ENCODE assay signal across 28 mouse cellular contexts in the genomic region with DNA sequence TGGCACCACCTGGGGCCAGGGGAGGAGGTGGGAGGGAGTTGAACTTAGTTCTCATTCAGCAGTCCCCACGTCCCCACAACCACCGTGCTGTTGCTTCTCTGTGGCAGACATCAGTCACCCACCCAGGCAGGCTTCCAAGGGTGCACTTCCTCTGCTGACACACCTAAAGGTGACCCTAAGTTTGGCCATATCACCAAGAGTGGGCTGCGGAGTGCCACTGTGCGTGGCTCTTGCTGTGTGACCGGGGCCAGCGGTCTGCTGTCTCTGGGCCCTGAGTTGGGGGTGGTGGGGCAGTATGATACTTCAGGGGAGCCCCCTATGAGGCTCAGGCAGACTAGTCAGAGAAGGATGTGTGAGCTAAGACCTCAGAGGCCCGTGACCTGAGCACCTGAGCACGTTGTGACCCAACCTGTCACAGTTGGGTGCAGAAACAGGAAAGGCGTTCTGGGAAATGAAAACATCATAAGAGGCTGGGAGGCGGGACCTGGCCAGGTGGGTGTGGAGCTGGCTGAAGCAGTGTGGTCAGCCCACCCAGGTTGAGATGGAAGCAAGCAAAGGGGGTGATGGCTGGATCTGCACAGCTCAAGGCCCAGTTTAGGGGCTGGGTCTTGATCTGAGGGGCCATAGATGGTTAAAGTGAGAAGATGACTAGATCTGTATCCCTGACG. TPM values are rescaled to one million over a fixed set of nuclear protein-coding genes. Genes with fewer than 3 reads are reported as not detected.
DNase-seq lines count a peak whose midpoint lies in the region; ATAC-seq and TF ChIP-seq lines count a peak whose summit lies in the region.
"Had no signal": no experiment of that assay in that cellular context is flagged by ENCODE, and none has a peak within 500 bp of the region (broad histone marks: within the 10 kb centered on the region; RNA-seq: fewer than 3 reads in every experiment).

No protein-coding gene starts in this region.

- no peaks in the 10 kb centered on the region for H3K27me3 ChIP-seq in kidney, adult 2 months (replicated peaks; ENCODE audit: control insufficient read depth, insufficient read depth, low read length)
- peaks cover 34% of the 10 kb centered on the region for H3K27me3 ChIP-seq in kidney, embryonic 16.5 days (ENCODE audit: insufficient read depth, low read length)
- 0 out of 2 replicates have a peak, but pooled peaks cover 4% of the 10 kb centered on the region for H3K27me3 ChIP-seq in midbrain, embryonic 10.5 days (ENCODE audit: low read depth, poor library complexity, severe bottlenecking)
- no peaks in the 10 kb centered on the region for H3K27me3 ChIP-seq in midbrain, embryonic 15.5 days (replicated peaks)
- peaks cover 86% of the 10 kb centered on the region for H3K27me3 ChIP-seq in kidney, embryonic 15.5 days

- intact Hi-C loops in heart, postnatal 10 days (cut with DNase I), result loop anchor here (10.0 kb wide), 2 partner anchors 1104 to 1724 kb away; partner anchors contain the start of gene Gnas

- H3K27ac ChIP-seq in kidney, adult 2 months (ENCODE audit: insufficient read depth, low read depth, low read length), result no peak overlapping the region
- no peak overlapping the region for H3K27ac ChIP-seq in kidney, embryonic 16.5 days (ENCODE audit: low read length)
- no peak overlapping the region for H3K27ac ChIP-seq in midbrain, embryonic 10.5 days (replicated peaks)
- no peak overlapping the region for H3K27ac ChIP-seq in midbrain, embryonic 15.5 days
- no peak overlapping the region for H3K27ac ChIP-seq in kidney, embryonic 15.5 days
- H3K27ac ChIP-seq: embryonic facial prominence, embryonic 15.5 days; heart, embryonic 13.5 days; hindbrain, embryonic 13.5 days; limb, embryonic 13.5 days; liver, embryonic 15.5 days had no signal

- ATAC-seq in kidney, embryonic 16.5 days (ENCODE audit: low FRiP score, low TSS enrichment), result no peak
- ATAC-seq in midbrain, embryonic 15.5 days (replicated peaks), result no peak
- ATAC-seq in kidney, embryonic 15.5 days (replicated peaks; ENCODE audit: low FRiP score), result 0 out of 2 replicates have a peak, but pooled peaks have one; percentile 23
- ATAC-seq: CD4-positive, CD25-positive, alpha-beta regulatory T cell, adult 4 months; forebrain, embryonic 16.5 days; inflammation-experienced regulatory T-cells, adult 6 months; midbrain, embryonic 16.5 days had no signal

- no peak overlapping the region for H3K4me3 ChIP-seq in kidney, adult 2 months (ENCODE audit: insufficient read depth, low read depth, low read length)
- H3K4me3 ChIP-seq in kidney, embryonic 16.5 days (ENCODE audit: low read length), result no peak overlapping the region
- no peak overlapping the region for H3K4me3 ChIP-seq in midbrain, embryonic 10.5 days
- no peak overlapping the region for H3K4me3 ChIP-seq in midbrain, embryonic 15.5 days
- H3K4me3 ChIP-seq in kidney, embryonic 15.5 days (replicated peaks), result no peak overlapping the region
- H3K4me3 ChIP-seq: embryonic facial prominence, embryonic 15.5 days; heart, embryonic 13.5 days; hindbrain, embryonic 13.5 days; limb, embryonic 13.5 days; liver, embryonic 15.5 days; myocyte had no signal

- no peak overlapping the region for H3K4me2 ChIP-seq in kidney, embryonic 16.5 days (replicated peaks; ENCODE audit: low read depth, low read length)
- H3K4me2 ChIP-seq in midbrain, embryonic 15.5 days, result no peak overlapping the region
- H3K4me2 ChIP-seq in kidney, embryonic 15.5 days, result no peak overlapping the region
- H3K4me2 ChIP-seq: embryonic facial prominence, embryonic 15.5 days; heart, embryonic 13.5 days; hindbrain, embryonic 13.5 days; limb, embryonic 13.5 days; liver, embryonic 15.5 days had no signal

- 67% methylated on average over 11 of the region's 11 CpGs for WGBS in kidney, adult 2 months
- WGBS in kidney, embryonic 16.5 days, result 61% methylated on average over 11 of the region's 11 CpGs
- WGBS in midbrain, embryonic 10.5 days, result 84% methylated on average over 11 of the region's 11 CpGs
- 80% methylated on average over 11 of the region's 11 CpGs for WGBS in midbrain, embryonic 15.5 days
- WGBS in kidney, embryonic 15.5 days, result 67% methylated on average over 11 of the region's 11 CpGs

- peak; percentile 84 for DNase-seq in heart, adult 11 months
- DNase-seq in heart, postnatal 10 days, result no peak
- peak; percentile 60 for DNase-seq in kidney, adult 2 months
- DNase-seq in midbrain, embryonic 10.5 days (ENCODE audit: low spot score), result peak; percentile 9
- no peak for DNase-seq in cerebellum, adult 9-11 months
- DNase-seq: adrenal gland, postnatal 25 days; cerebellum, adult 8-10 months; gastrocnemius, postnatal 10 days; lung, postnatal 4 days had no signal

- peaks cover 22% of the 10 kb centered on the region for H3K4me1 ChIP-seq in kidney, adult 2 months (ENCODE audit: control insufficient read depth, insufficient read depth, low read length)
- H3K4me1 ChIP-seq in kidney, embryonic 16.5 days (ENCODE audit: insufficient read depth, low read length), result peaks cover 20% of the 10 kb centered on the region; the same call in 1 of the 2 replicates
- no peaks in the 10 kb centered on the region for H3K4me1 ChIP-seq in midbrain, embryonic 10.5 days
- no peaks in the 10 kb centered on the region for H3K4me1 ChIP-seq in midbrain, embryonic 15.5 days
- peaks cover 21% of the 10 kb centered on the region for H3K4me1 ChIP-seq in kidney, embryonic 15.5 days
- H3K4me1 ChIP-seq: heart, embryonic 13.5 days; hindbrain, embryonic 13.5 days; liver, embryonic 15.5 days had no signal

- no peaks in the 10 kb centered on the region for H3K9me3 ChIP-seq in kidney, embryonic 16.5 days (ENCODE audit: low read length)
- H3K9me3 ChIP-seq in midbrain, embryonic 10.5 days (replicated peaks), result peaks cover 1% of the 10 kb centered on the region; the same call in 1 of the 2 replicates
- H3K9me3 ChIP-seq in midbrain, embryonic 15.5 days, result no peaks in the 10 kb centered on the region
- no peaks in the 10 kb centered on the region for H3K9me3 ChIP-seq in kidney, embryonic 15.5 days (replicated peaks)
- H3K9me3 ChIP-seq: embryonic facial prominence, embryonic 15.5 days; hindbrain, embryonic 13.5 days; limb, embryonic 13.5 days; liver, embryonic 15.5 days had no signal

- no peak for TF ChIP-seq CTCF in kidney, adult 2 months (conservative IDR thresholded peaks at IDR 0.05; ENCODE audit: insufficient read depth, insufficient read length, low read depth, low read length)

- no peak overlapping the region for H3K9ac ChIP-seq in kidney, embryonic 16.5 days (replicated peaks; ENCODE audit: low read length)
- H3K9ac ChIP-seq in midbrain, embryonic 15.5 days, result no peak overlapping the region
- H3K9ac ChIP-seq in kidney, embryonic 15.5 days, result no peak overlapping the region
- H3K9ac ChIP-seq: embryonic facial prominence, embryonic 15.5 days; heart, embryonic 13.5 days; hindbrain, embryonic 13.5 days; limb, embryonic 13.5 days; liver, embryonic 15.5 days had no signal

- no peaks in the 10 kb centered on the region for H3K36me3 ChIP-seq in kidney, adult 2 months (ENCODE audit: control insufficient read depth, insufficient read depth, low read length)
- H3K36me3 ChIP-seq in kidney, embryonic 16.5 days (ENCODE audit: insufficient read depth, low read length), result no peaks in the 10 kb centered on the region
- no peaks in the 10 kb centered on the region for H3K36me3 ChIP-seq in midbrain, embryonic 10.5 days
- H3K36me3 ChIP-seq in midbrain, embryonic 15.5 days (replicated peaks), result no peaks in the 10 kb centered on the region
- no peaks in the 10 kb centered on the region for H3K36me3 ChIP-seq in kidney, embryonic 15.5 days
- H3K36me3 ChIP-seq: embryonic facial prominence, embryonic 15.5 days; heart, embryonic 13.5 days; hindbrain, embryonic 13.5 days; limb, embryonic 13.5 days; liver, embryonic 15.5 days had no signal

- TF ChIP-seq POLR2A in kidney, adult 2 months (IDR thresholded peaks at IDR 0.05; ENCODE audit: low read depth, low read length), result no peak

RNA-seq across cellular contexts. Expression of gene Pck1, which starts 28.0 kb away (rescaled TPM):
- 10 to 100 TPM; 24.1 to 85.1 TPM for total RNA-seq in heart, postnatal 10 days (2021)
- 648 and 871 TPM in 2 replicates for polyA plus RNA-seq in kidney, adult 2 months (2012; rRNA removed)
- 35.4 and 38.4 TPM in 2 replicates for polyA plus RNA-seq in kidney, embryonic 16.5 days (2015; fragmentation: Nextera tagmentation; extraction: Ambion mirVana)
- not detected in 2 replicates for polyA plus RNA-seq in midbrain, embryonic 10.5 days (2016; fragmentation: Nextera tagmentation; extraction: Ambion mirVana)
- not detected in 2 replicates for polyA plus RNA-seq in midbrain, embryonic 15.5 days (2015; fragmentation: Nextera tagmentation; extraction: Ambion mirVana)
- polyA plus RNA-seq in kidney, embryonic 15.5 days (2015; fragmentation: Nextera tagmentation; extraction: Ambion mirVana), result 17.9 and 18.0 TPM in 2 replicates
- total RNA-seq: granulocyte monocyte progenitor cell, adult 5-6 weeks; layer of hippocampus, postnatal 25 days; megakaryocyte-erythroid progenitor cell, adult 5-6 weeks; neutrophil, adult 5-6 weeks had no signal
- polyA plus RNA-seq: brain, embryonic 14.5 days; CD4-positive, CD25-positive, alpha-beta regulatory T cell, adult 4 months; embryonic facial prominence, embryonic 15.5 days; forebrain, embryonic 16.5 days; hindbrain, embryonic 13.5 days; inflammation-experienced regulatory T-cells, adult 6 months; limb, embryonic 13.5 days; lung, embryonic 16.5 days; midbrain, embryonic 16.5 days; myocyte had no signal

RNA-seq across cellular contexts. Expression of gene Zbp1, which starts 37.9 kb away (rescaled TPM):
- total RNA-seq in heart, postnatal 10 days (2021), result under 1 TPM; 0.25 to 0.41 TPM
- polyA plus RNA-seq in kidney, adult 2 months (2012; rRNA removed), result 3.3 and 7.8 TPM in 2 replicates
- polyA plus RNA-seq in kidney, embryonic 16.5 days (2015; fragmentation: Nextera tagmentation; extraction: Ambion mirVana), result 0.67 TPM in 1 of 2 replicates, not detected in the other
- polyA plus RNA-seq in midbrain, embryonic 10.5 days (2016; fragmentation: Nextera tagmentation; extraction: Ambion mirVana), result 0.28 and 0.43 TPM in 2 replicates
- 0.22 and 1.1 TPM in 2 replicates for polyA plus RNA-seq in midbrain, embryonic 15.5 days (2015; fragmentation: Nextera tagmentation; extraction: Ambion mirVana)
- polyA plus RNA-seq in kidney, embryonic 15.5 days (2015; fragmentation: Nextera tagmentation; extraction: Ambion mirVana), result 0.40 and 0.64 TPM in 2 replicates
- total RNA-seq: layer of hippocampus, postnatal 25 days had no signal
- polyA plus RNA-seq: forebrain, embryonic 16.5 days; midbrain, embryonic 16.5 days had no signal

Comparison
In these comparisons a context has a peak if more than half of its experiments do, and no peak if none do; other contexts are left out.
1. DNase-seq: peak in heart, adult 11 months (single experiment), kidney, adult 2 months (single experiment) and midbrain, embryonic 10.5 days (single experiment); none in heart, postnatal 10 days (0 of 2) and cerebellum, adult 9-11 months (single experiment).
2. RNA of gene Pck1, which starts 28.0 kb away (polyA plus RNA-seq): 648 to 871 TPM in kidney, adult 2 months; 35.4 to 38.4 TPM in kidney, embryonic 16.5 days, 17.9 to 18.0 TPM in kidney, embryonic 15.5 days, not detected in midbrain, embryonic 10.5 days and not detected in midbrain, embryonic 15.5 days; every median in the first group is over 10 times any median in the second.